Mouse (Mus musculus): ENCODE measurements around the gene 4933400A11Rik. TPM values are rescaled to one million over a fixed set of nuclear protein-coding genes. Genes with fewer than 3 reads are reported as not detected.

The 4933400A11Rik gene
- polyA plus RNA-seq (2015; fragmentation: Nextera tagmentation; extraction: Ambion mirVana) = not detected in 2 replicates

GRCm38 (mm10) chrX:169779535-169779934 is at the start of gene 4933400A11Rik:
TSS of gene 4933400A11Rik (minus strand) at chrX:169779635.

Other genes starting within 250 kb of the 4933400A11Rik start
- 0.72 and 1.1 TPM in 2 replicates for gene Mid1, start 94.4 kb downstream of the 4933400A11Rik start, polyA plus RNA-seq (2015; fragmentation: Nextera tagmentation; extraction: Ambion mirVana)
- 105 and 165 TPM in 2 replicates for gene Gm21887, start 230.0 kb upstream of the 4933400A11Rik start, polyA plus RNA-seq (2015; fragmentation: Nextera tagmentation; extraction: Ambion mirVana)